In the genomic region with DNA sequence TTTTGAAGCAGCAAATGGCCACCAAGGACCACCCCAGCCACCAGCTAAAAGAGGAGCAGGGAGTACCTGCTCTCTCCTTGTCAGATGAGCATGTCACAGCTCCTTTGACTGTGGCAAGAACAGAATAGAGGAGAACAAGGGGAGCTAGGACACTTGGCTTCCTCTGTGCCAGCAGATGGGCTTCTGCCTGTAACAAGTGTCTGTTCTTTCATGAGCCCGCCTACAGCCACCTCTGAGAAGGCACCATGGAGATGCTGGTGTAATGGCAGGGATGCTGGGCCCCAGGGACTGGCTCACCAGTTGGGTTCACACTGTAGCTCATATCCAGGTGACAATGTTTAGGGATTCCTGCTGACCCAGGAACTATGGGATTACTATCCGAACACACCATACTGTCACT, we compare ENCODE assay signal across 16 mouse cellular contexts. TPM values are rescaled to one million over a fixed set of nuclear protein-coding genes. Genes with fewer than 3 reads are reported as not detected.
"Had no signal": no experiment of that assay in that cellular context is flagged by ENCODE, and none has a peak within 500 bp of the region (broad histone marks: within the 10 kb centered on the region; RNA-seq: fewer than 3 reads in every experiment).

No protein-coding gene starts in this region.

- ATAC-seq: intestine, embryonic 16.5 days; lung, postnatal 0 days; midbrain, embryonic 13.5 days had no signal

- H3K4me2 ChIP-seq: kidney, embryonic 15.5 days; liver, embryonic 11.5 days; liver, embryonic 15.5 days; midbrain, embryonic 13.5 days; neural tube, embryonic 12.5 days had no signal

- H3K4me1 ChIP-seq: liver, embryonic 15.5 days had no signal

- H3K36me3 ChIP-seq: kidney, embryonic 15.5 days; limb, embryonic 10.5 days; liver, embryonic 15.5 days had no signal

- DNase-seq: kidney, adult 2 months; kidney, postnatal 14 days; lung, adult 2 months; lung, postnatal 36 days; thymus, postnatal 4 days had no signal

- H3K4me3 ChIP-seq: kidney, embryonic 15.5 days; limb, embryonic 10.5 days; liver, embryonic 15.5 days; midbrain, embryonic 13.5 days; neural tube, embryonic 12.5 days had no signal

- H3K27me3 ChIP-seq: kidney, embryonic 15.5 days; liver, embryonic 15.5 days; midbrain, embryonic 13.5 days; neural tube, embryonic 12.5 days had no signal

- H3K27ac ChIP-seq: kidney, embryonic 15.5 days; limb, embryonic 10.5 days; liver, embryonic 15.5 days; midbrain, embryonic 13.5 days; neural tube, embryonic 12.5 days; stomach, postnatal 0 days had no signal

- H3K9ac ChIP-seq: kidney, embryonic 15.5 days; liver, embryonic 15.5 days; midbrain, embryonic 13.5 days; neural tube, embryonic 12.5 days had no signal

- H3K9me3 ChIP-seq: kidney, embryonic 15.5 days; limb, embryonic 10.5 days; liver, embryonic 15.5 days; midbrain, embryonic 13.5 days; neural tube, embryonic 12.5 days had no signal

RNA-seq across cellular contexts. Expression of a gene that starts 12.0 kb away (rescaled TPM):
- total RNA-seq: megakaryocyte progenitor cell, adult 5-6 weeks; neutrophil, adult 5-6 weeks had no signal
